Mouse (Mus musculus) liver, adult 2 months (tissue): ENCODE measurements around the gene Inka2. TPM values are rescaled to one million over a fixed set of nuclear protein-coding genes. Genes with fewer than 3 reads are reported as not detected.
"Not testable (repeated sequence)": the region's sequence is repeated elsewhere in the genome, so short reads cannot be mapped to it uniquely, and the experiment has no call there.

Source experiments
- DNase-seq: peaks from one replicate; pipeline ENCODE4 v3.0.0-alpha.2; 2011; ENCODE audit warnings: low read depth, low spot score; ENCODE audit errors: extremely low read depth
- H3K27ac ChIP-seq: fragments of 200-500 bp; replicated peaks from 2 replicates; pipeline ENCODE4 v1.5.1; 2012; ENCODE audit warnings: low read depth, mild to moderate bottlenecking, control low read depth, inconsistent platforms, low read length; ENCODE audit not compliant: insufficient read depth
- H3K27me3 ChIP-seq: fragments of 200-500 bp; 2 replicates; pipeline ENCODE4 v1.6.1; 2012; ENCODE audit warnings: mild to moderate bottlenecking, moderate library complexity, low read length, inconsistent platforms; ENCODE audit not compliant: control insufficient read depth, insufficient read depth
- H3K36me3 ChIP-seq: fragments of 200-500 bp; 2 replicates; pipeline ENCODE4 v1.6.1; 2012; ENCODE audit warnings: low read length, inconsistent platforms; ENCODE audit not compliant: control insufficient read depth, insufficient read depth
- H3K4me1 ChIP-seq: fragments of 200-500 bp; 2 replicates; pipeline ENCODE4 v1.6.1; 2011; ENCODE audit warnings: low read length; ENCODE audit not compliant: control insufficient read depth, insufficient read depth
- H3K4me3 ChIP-seq: fragments of 200-500 bp; 2 replicates; pipeline ENCODE4 v1.5.1; 2011; ENCODE audit warnings: low read depth, mild to moderate bottlenecking, control low read depth, low read length, moderate library complexity; ENCODE audit not compliant: insufficient read depth
- H3K79me2 ChIP-seq: fragments of 200-500 bp; 2 replicates; pipeline ENCODE4 v1.6.1; 2012; ENCODE audit warnings: inconsistent platforms, mild to moderate bottlenecking, low read length, moderate library complexity; ENCODE audit not compliant: control insufficient read depth, insufficient read depth
- H3K9ac ChIP-seq: fragments of 200-500 bp; 2 replicates; pipeline ENCODE4 v1.6.1; 2012; ENCODE audit warnings: low read depth, mild to moderate bottlenecking, control low read depth, inconsistent platforms, low read length
- CTCF ChIP-seq: fragments of 200-500 bp; IDR thresholded peaks from 2 replicates; pipeline ENCODE4 v1.5.1; 2011; ENCODE audit warnings: low read depth, low read length, control low read depth
- POLR2A ChIP-seq: fragments of 200-500 bp; IDR thresholded peaks from 2 replicates; pipeline ENCODE4 v1.6.1; 2011; ENCODE audit warnings: low read length, control low read depth; ENCODE audit not compliant: insufficient read depth; ENCODE audit errors: extremely low read depth
- WGBS: fragments of 180-500 bp; shearing (Covaris S2); methylation state at CpG from one replicate; pipeline ENCODE4 v1.1.7; 2018; 5-methylcytosine and 5-hydroxymethylcytosine counted together
- polyA plus RNA-seq: library from polyadenylated mRNA; depleted of rRNA; stranded (reverse); fragments of >200 nt; gene quantifications from 2 replicates; pipeline ENCODE4 v1.2.3, GENCODE M21; 2012
- total RNA-seq: library from RNA; depleted of rRNA; stranded (reverse); fragments of >200 nt; gene quantifications from 2 replicates; pipeline ENCODE4 v1.2.3, GENCODE M21; 2014

The Inka2 gene
- total and polyA plus RNA-seq, 2 experiments: 0.07 to 0.09 TPM

DNA sequence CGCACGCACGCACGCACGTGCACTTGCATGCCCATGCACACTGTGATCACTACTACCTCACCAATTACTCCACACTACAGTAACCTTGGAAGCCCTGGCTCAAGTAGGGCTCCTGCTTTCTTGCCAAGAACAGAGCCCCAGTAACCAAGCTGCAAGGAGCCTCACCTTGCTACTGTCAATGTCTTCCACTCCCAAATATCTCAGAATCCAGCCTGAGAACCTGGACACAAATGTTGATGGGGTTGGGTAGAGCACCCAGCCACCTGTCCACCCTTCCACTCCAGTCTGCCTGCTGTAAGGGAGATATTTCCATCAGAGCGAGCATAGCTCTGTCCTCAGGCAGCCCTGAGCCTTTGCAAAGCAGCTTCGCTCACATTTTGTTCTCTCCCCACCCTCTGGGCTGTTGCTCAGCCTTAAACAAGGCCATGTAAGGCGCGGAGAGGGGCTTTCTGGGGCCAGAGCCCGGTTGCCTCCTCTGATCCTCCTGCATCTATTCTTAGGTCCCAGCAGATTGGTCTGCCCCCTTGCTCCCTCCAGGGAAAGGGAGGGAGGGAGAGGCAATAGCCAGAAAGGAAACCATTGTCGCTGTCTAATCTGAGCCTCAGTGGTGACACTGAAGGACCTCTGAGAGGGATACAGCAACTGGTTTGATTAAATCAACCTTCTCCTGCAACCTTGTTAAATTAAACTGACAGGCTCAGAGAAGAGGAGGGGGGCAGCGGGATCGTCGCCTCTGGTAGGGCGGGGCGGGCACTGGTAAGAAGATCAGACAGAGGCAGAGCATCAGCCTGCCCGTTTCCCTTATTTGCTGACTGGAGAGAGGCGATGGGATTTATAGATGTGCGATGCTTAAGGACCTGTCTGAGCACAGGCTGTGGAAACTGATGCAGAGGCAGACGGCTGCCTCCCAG lies 8.7 kb upstream of the Inka2 start:
- H3K79me2 ChIP-seq: no peaks in the 10 kb centered on the region
- H3K4me3 ChIP-seq: no peak overlapping the region
- H3K9ac ChIP-seq: no peak overlapping the region
- no peaks in the 10 kb centered on the region for H3K27me3 ChIP-seq
- no peak overlapping the region for H3K27ac ChIP-seq
- H3K4me1 ChIP-seq: no peaks in the 10 kb centered on the region
- no peaks in the 10 kb centered on the region for H3K36me3 ChIP-seq
- DNase-seq: no peak
- 51% methylated on average over 20 of the region's 20 CpGs for WGBS
- TF ChIP-seq CTCF: no peak
- no peak for TF ChIP-seq POLR2A

DNA sequence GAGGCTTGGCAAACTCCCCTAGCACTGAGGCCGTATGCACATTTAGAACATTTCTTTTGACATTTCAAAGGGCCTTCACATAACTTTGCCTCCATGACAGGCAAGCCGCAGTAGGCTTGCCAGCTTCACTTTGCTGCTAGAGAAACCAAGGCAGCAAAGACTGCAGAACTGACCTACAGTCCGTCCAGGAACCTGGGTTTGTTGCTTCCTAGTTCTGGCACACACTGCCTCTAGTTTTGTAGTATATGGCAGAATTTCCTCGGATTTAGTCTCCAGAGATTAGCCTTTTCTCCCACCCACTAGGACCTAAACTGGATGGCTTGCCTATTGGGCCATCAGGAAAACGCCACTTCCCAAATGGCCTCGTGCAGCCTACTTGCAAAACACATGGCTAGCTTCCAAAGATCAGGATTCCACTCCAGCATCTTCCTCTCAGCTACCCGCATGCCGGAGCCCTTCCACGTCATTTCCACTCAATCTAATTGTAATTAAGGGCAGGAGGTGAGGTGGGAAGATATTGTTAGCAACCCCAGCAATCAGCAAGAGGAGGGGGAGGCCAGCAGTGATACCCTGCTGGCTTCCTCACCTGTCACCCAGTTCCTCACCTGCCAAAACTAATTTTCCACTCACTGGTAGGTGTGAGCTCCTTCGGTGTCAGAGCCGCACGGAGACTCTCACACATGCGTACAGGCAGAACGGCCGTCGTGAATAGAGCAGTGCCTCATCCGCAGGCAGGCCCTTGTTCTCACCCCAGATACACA lies 7.8 kb upstream of the Inka2 start:
- no peak for TF ChIP-seq POLR2A
- TF ChIP-seq CTCF: no peak
- H3K4me1 ChIP-seq: no peaks in the 10 kb centered on the region
- H3K9ac ChIP-seq: no peak overlapping the region
- no peaks in the 10 kb centered on the region for H3K79me2 ChIP-seq
- DNase-seq: peak; percentile 54
- no peak overlapping the region for H3K4me3 ChIP-seq
- no peaks in the 10 kb centered on the region for H3K27me3 ChIP-seq
- WGBS: 49% methylated on average over 17 of the region's 17 CpGs
- no peaks in the 10 kb centered on the region for H3K36me3 ChIP-seq
- no peak overlapping the region for H3K27ac ChIP-seq

DNA sequence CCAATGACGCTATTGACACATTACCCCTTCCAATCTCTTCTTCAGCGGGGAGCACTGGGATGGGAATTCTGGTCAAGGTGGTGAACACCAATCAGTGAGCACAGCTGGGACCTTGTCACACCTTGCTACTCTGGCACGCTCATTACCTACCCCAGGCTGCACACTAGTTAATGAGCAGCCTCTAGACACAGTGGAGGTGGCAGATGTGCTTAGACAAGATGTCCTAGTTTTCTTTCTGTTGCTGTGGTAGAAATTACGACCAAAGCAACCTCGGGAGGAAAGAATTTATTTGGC lies 7.3 kb upstream of the Inka2 start:
- Histone ChIP-seq H3K27me3 (no peaks in the 10 kb centered on the region), H3K27ac (no peak overlapping the region), H3K79me2 (no peaks in the 10 kb centered on the region), H3K4me3 (no peak overlapping the region), H3K4me1 (no peaks in the 10 kb centered on the region), H3K9ac (no peak overlapping the region), H3K36me3 (no peaks in the 10 kb centered on the region)
- WGBS: 72% methylated on average over 5 of the region's 5 CpGs
- TF ChIP-seq POLR2A: no peak
- no peak for TF ChIP-seq CTCF
- DNase-seq: no peak

DNA sequence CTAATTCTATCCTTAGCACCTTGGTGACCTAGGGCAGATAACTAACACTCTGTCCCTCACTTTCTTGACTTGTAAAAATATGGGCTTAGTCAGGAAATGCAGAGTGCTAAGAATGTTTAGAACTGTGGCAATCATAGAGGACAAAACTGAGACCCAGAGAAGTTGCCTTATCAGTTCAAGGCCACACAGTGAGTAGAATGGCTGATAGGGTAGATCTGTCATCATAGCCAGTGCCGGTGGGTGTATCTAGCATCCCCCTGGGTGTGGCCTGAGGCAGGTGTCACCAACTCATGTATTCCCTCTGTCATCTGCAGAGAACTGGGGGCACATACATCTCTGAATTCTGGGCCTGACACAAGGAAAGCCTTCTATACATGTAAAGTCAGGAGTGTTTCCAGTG lies 6.1 kb upstream of the Inka2 start:
- TF ChIP-seq CTCF: no peak
- Histone ChIP-seq H3K4me1 (no peaks in the 10 kb centered on the region), H3K4me3 (no peak overlapping the region), H3K79me2 (no peaks in the 10 kb centered on the region), H3K9ac (no peak overlapping the region), H3K27ac (no peak overlapping the region), H3K36me3 (no peaks in the 10 kb centered on the region), H3K27me3 (no peaks in the 10 kb centered on the region)
- no peak for DNase-seq
- WGBS: 54% methylated on average over 1 of the region's 1 CpGs

DNA sequence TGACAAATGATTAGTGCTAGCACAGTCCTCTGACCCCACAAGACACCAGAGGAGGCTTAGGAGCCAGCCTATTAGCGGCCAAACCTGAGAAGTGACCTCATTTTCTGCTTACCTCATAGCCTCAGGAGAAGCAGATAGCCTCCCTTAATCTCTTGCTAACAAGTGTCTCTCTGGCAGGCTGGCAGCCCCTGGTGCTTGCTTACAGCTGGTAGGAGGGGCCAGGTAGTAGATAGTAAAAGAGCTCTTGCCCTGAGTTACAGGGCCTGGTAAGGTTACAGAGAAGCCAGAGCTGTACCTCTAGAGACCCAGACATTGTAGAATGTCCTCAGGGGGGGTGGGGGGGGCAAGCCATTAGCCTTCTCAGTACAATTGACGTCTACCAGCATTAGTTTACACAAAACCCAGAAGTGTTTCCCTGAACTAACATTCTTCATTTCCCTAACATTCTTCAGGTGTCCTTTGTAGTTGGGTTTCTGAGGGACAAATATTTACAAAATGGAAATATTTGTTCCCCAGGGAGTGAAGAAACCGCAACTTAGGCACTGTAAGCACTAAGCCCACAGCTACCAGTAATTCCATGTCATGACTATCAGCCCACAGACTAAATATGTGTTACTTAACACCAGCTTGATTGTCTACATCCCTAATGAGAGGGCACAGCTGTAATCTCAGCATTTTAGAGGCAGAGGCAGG lies 5.0 kb upstream of the Inka2 start:
- H3K4me1 ChIP-seq: peaks cover 1% of the 10 kb centered on the region; the same call in 1 of the 2 replicates
- H3K27me3 ChIP-seq: no peaks in the 10 kb centered on the region
- no peak overlapping the region for H3K27ac ChIP-seq
- H3K79me2 ChIP-seq: no peaks in the 10 kb centered on the region
- WGBS: 77% methylated on average over 3 of the region's 3 CpGs
- H3K36me3 ChIP-seq: no peaks in the 10 kb centered on the region
- DNase-seq: no peak
- TF ChIP-seq POLR2A (no peak), CTCF (no peak)
- H3K4me3 ChIP-seq: no peak overlapping the region
- H3K9ac ChIP-seq: no peak overlapping the region

DNA sequence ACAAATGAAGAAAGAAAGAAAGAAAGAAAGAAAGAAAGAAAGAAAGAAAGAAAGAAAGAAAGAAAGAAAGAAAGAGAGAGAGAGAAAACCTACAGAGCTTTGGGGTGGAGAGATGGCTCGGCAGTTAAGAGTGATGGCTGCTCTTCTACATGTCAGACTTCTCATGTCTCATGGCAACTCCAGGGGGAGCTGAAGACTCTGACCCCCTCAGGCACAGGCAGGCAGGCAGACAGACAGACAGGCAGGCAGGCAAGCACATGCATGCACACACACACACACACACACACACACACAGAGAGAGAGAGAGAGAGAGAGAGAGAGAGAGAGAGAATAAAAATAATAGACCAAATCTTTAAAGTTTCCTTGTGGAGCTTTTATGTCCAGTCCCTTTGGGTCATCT lies 3.6 kb upstream of the Inka2 start:
- not testable (repeated sequence) for H3K9ac ChIP-seq, H3K36me3 ChIP-seq, H3K27ac ChIP-seq, H3K27me3 ChIP-seq, DNase-seq, H3K4me3 ChIP-seq, H3K4me1 ChIP-seq, H3K79me2 ChIP-seq
- WGBS: 61% methylated on average over 1 of the region's 1 CpGs
